Mouse (Mus musculus): Measurements from ENCODE around the gene Wdtc1.

DNA sequence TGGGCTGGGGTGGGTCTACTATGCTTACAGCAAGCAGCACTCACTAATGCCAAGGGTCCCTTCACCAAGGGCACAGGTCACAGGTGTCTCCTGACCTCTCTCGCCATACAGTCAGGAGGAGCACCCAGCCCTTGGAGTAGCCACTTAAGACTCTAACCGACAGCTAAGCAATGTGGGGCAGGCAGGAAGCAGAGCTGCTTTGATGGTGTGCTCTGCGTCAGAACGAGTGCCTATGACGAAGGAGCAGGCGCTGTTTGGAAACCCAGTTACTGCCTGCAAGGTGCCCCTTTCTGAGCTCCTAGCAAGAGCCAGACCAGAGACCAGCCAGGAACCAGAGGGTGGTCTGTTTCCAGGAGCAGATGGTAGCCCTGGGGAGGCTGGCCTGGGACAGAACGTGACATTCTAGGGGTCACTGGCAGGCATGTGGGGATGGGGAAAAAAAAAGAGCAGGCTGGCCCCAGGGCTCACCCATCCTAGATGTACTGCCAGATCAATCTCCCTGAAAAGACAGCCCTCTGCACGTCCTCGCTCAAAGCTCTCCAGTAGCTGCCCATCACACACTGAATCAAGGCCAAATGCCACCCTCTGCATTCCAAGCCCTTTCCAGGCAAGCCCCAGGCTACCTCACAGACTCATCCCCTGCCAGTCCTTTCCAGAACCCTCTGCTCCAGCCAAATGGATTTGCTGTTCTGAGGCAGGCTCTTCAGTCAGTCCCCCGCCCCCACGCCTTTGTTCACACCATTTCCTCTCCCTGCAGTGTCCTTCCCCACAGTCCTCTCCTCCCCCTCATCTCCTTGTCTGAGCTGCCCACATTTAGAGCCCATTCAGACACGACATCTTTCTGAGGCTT is 54.5 kb downstream of the Wdtc1 start:
- no peak for TF ChIP-seq CTCF (IDR thresholded peaks at IDR 0.05; ENCODE audit: borderline replicate concordance, control insufficient read depth, extremely low read depth, insufficient read depth, low read length, poor library complexity)
- peak; percentile 40; the same call in 1 of the 2 replicates for TF ChIP-seq POLR2A (IDR thresholded peaks at IDR 0.05; ENCODE audit: control insufficient read depth, extremely low read depth, insufficient read depth, low read length, poor library complexity)
